Mouse (Mus musculus): ENCODE measurements at regions not wholly inside any gene's neighbourhood (a gene's known extent, or its start where the extent isn't known, plus 50 kb on each side); places are given as distances from the start of the nearest gene placed in this dataset.

DNA sequence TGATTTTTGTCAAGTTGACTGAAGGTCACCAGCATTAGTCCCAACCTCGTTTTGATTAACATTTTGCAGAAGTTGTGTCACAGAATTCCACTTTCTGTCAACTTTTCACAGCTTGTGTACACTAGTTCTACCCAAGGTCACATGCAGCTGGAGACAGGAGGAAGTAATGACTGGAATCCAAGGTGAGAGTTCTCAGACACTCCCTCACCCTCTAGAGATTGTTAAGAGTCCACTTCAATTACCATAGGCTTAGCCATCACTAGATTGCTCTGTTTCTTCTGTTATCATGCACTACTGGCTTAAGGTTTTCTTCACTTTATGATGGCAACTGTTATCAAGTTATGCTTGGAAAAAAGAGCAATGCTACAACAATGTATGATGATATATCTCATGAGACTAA is 379.0 kb downstream of the Samd5 start:
- TF ChIP-seq USF2 (conservative IDR thresholded peaks at IDR 0.05; ENCODE audit: low read depth, low read length) (no peak), POLR2AphosphoS2 (IDR thresholded peaks at IDR 0.05; ENCODE audit: low read depth, low read length) (no peak), RAD21 (IDR thresholded peaks at IDR 0.05; ENCODE audit: low read depth, low read length) (no peak), ZC3H11A (IDR thresholded peaks at IDR 0.05; ENCODE audit: low read depth, low read length) (no peak), CTCF (conservative IDR thresholded peaks at IDR 0.05 in 1 of 2, IDR thresholded peaks at IDR 0.05 in 1 of 2; ENCODE audit: low read depth in 2 of 2, low read length in 2 of 2) (no peak), HCFC1 (IDR thresholded peaks at IDR 0.05; ENCODE audit: low read depth, low read length) (no peak), ELF1 (IDR thresholded peaks at IDR 0.05; ENCODE audit: low read depth, low read length) (no peak), ZNF384 (IDR thresholded peaks at IDR 0.05; ENCODE audit: low read depth, low read length) (no peak), JUND (conservative IDR thresholded peaks at IDR 0.05; ENCODE audit: low read depth, low read length) (no peak), JUN (IDR thresholded peaks at IDR 0.05; ENCODE audit: insufficient read depth, low read depth, low read length) (no peak), MAFK (IDR thresholded peaks at IDR 0.05; ENCODE audit: insufficient replicate concordance, low read length) (no peak), MEF2A (IDR thresholded peaks at IDR 0.05; ENCODE audit: borderline replicate concordance, low read depth, low read length) (no peak), NELFE (IDR thresholded peaks at IDR 0.05; ENCODE audit: low read depth, low read length) (no peak), ETS1 (conservative IDR thresholded peaks at IDR 0.05; ENCODE audit: low read depth, low read length) (no peak), MXI1 (IDR thresholded peaks at IDR 0.05; ENCODE audit: low read depth, low read length) (no peak), MYC (IDR thresholded peaks at IDR 0.05; ENCODE audit: low read depth, low read length) (no peak), EP300 (IDR thresholded peaks at IDR 0.05; ENCODE audit: low read length) (no peak), SIN3A (IDR thresholded peaks at IDR 0.05; ENCODE audit: low read length) (no peak)
- no peak overlapping the region for H3K27ac ChIP-seq (ENCODE audit: insufficient read depth, low read depth)
- H3K9ac ChIP-seq (ENCODE audit: insufficient read depth, low read depth) = no peak overlapping the region
- H3K4me1 ChIP-seq (ENCODE audit: control insufficient read depth in 1 of 2, insufficient read depth in 2 of 2) = no peaks in the 10 kb centered on the region
- H3K36me3 ChIP-seq (replicated peaks in 1 of 2; ENCODE audit: control insufficient read depth in 1 of 2, insufficient read depth in 1 of 2, low read length in 1 of 2) = no peaks in the 10 kb centered on the region
- in situ Hi-C loops (cut with MboI; ENCODE audit: low pct_ligation_motif_present, low pct_unique_long_range_greater_than_20kb, low sequenced_read_pairs) (no loop called here), dilution Hi-C loops (cut with MboI; ENCODE audit: extremely low pct_ligation_motif_present, extremely low pct_unique_long_range_greater_than_20kb, low sequenced_read_pairs) (no loop called here)
- H3K4me3 ChIP-seq (replicated peaks in 1 of 3; ENCODE audit: low read depth in 2 of 3, low read length in 2 of 3, poor library complexity in 1 of 3) = no peak overlapping the region
- no peak for DNase-seq (ENCODE audit: extremely low read depth)
- no peaks in the 10 kb centered on the region for H3K79me2 ChIP-seq (replicated peaks; ENCODE audit: control insufficient read depth, extremely low read depth, insufficient read depth, poor library complexity, severe bottlenecking)
- no peaks in the 10 kb centered on the region for H3K27me3 ChIP-seq (replicated peaks)
- H3K4me2 ChIP-seq (ENCODE audit: insufficient read depth, low read depth, poor library complexity, severe bottlenecking) = no peak overlapping the region
- no peaks in the 10 kb centered on the region for H3K9me3 ChIP-seq (replicated peaks; ENCODE audit: low read length)

DNA sequence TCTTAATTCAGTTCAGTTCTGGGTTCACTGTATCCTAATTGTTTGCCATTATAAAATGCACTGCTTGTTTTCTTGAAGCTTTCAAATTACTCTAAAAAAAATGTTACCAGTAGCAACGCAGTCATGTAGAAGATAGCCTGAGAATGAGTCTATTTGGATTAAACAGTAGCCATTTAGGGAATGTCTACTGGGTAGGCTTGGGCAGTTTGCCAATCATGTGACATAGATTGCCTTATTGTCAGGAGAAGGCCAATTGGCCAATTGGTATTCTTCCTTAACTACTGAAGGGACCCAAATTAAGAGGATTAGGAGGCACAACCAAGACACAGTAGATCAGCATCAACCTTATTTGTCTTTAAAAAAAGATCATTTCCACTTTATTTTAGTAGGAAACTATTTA is 379.7 kb downstream of the Samd5 start:
- no peak for TF ChIP-seq JUND (conservative IDR thresholded peaks at IDR 0.05; ENCODE audit: low read depth, low read length)
- no peak for TF ChIP-seq ZKSCAN1 (IDR thresholded peaks at IDR 0.05; ENCODE audit: borderline replicate concordance, low read depth, low read length)
- TF ChIP-seq ZC3H11A (IDR thresholded peaks at IDR 0.05; ENCODE audit: low read depth, low read length) = no peak
- TF ChIP-seq CHD1 (IDR thresholded peaks at IDR 0.05; ENCODE audit: low read depth, low read length) = no peak
- TF ChIP-seq BHLHE40 (IDR thresholded peaks at IDR 0.05; ENCODE audit: low read depth, low read length) = no peak
- TF ChIP-seq IRF4 (IDR thresholded peaks at IDR 0.05; ENCODE audit: low read depth, low read length) = no peak
- TF ChIP-seq SMC3 (IDR thresholded peaks at IDR 0.05; ENCODE audit: low read depth, low read length) = no peak
- no peak for TF ChIP-seq RCOR1 (conservative IDR thresholded peaks at IDR 0.05; ENCODE audit: low read depth, low read length)
- no peak for TF ChIP-seq SIN3A (IDR thresholded peaks at IDR 0.05; ENCODE audit: low read length)
- no peak for TF ChIP-seq USF2 (conservative IDR thresholded peaks at IDR 0.05; ENCODE audit: low read depth, low read length)
- no peak for TF ChIP-seq PAX5 (IDR thresholded peaks at IDR 0.05; ENCODE audit: low read length)
- no peak for TF ChIP-seq NRF1 (IDR thresholded peaks at IDR 0.05; ENCODE audit: low read depth, low read length)
- TF ChIP-seq TBP (conservative IDR thresholded peaks at IDR 0.05; ENCODE audit: low read depth, low read length) = no peak
- dilution Hi-C loops (cut with MboI; ENCODE audit: extremely low pct_ligation_motif_present, extremely low pct_unique_long_range_greater_than_20kb, low sequenced_read_pairs) = no loop called here

More for the DNA sequence above, 379.7 kb downstream of the Samd5 start:
- no peaks in the 10 kb centered on the region for H3K27me3 ChIP-seq (replicated peaks)
- no peak overlapping the region for H3K4me3 ChIP-seq (replicated peaks in 1 of 3; ENCODE audit: low read depth in 2 of 3, low read length in 2 of 3, poor library complexity in 1 of 3)
- in situ Hi-C loops (cut with MboI; ENCODE audit: low pct_ligation_motif_present, low pct_unique_long_range_greater_than_20kb, low sequenced_read_pairs) = no loop called here
- no peaks in the 10 kb centered on the region for H3K4me1 ChIP-seq (ENCODE audit: control insufficient read depth in 1 of 2, insufficient read depth in 2 of 2)
- no peak for DNase-seq (ENCODE audit: extremely low read depth)
- no peaks in the 10 kb centered on the region for H3K36me3 ChIP-seq (replicated peaks in 1 of 2; ENCODE audit: control insufficient read depth in 1 of 2, insufficient read depth in 1 of 2, low read length in 1 of 2)
- no peak overlapping the region for H3K9ac ChIP-seq (ENCODE audit: insufficient read depth, low read depth)
- H3K27ac ChIP-seq (ENCODE audit: insufficient read depth, low read depth) = no peak overlapping the region
- no peaks in the 10 kb centered on the region for H3K79me2 ChIP-seq (replicated peaks; ENCODE audit: control insufficient read depth, extremely low read depth, insufficient read depth, poor library complexity, severe bottlenecking)
- H3K4me2 ChIP-seq (ENCODE audit: insufficient read depth, low read depth, poor library complexity, severe bottlenecking) = no peak overlapping the region
- H3K9me3 ChIP-seq (replicated peaks; ENCODE audit: low read length) = no peaks in the 10 kb centered on the region

Data from CH12.LX (cell line).